Mouse (Mus musculus) olfactory bulb, adult 2 months (tissue): ENCODE results near the gene Cecr2.

Experiments
- CTCF ChIP-seq: fragments of 200-500 bp; IDR thresholded peaks from 2 replicates; pipeline ENCODE4 v1.5.1; 2012; ENCODE audit warnings: low read depth, mild to moderate bottlenecking, low read length, moderate library complexity; ENCODE audit not compliant: insufficient read depth
- POLR2A ChIP-seq: fragments of 200-500 bp; IDR thresholded peaks from 2 replicates; pipeline ENCODE4 v1.6.1; 2012; ENCODE audit warnings: mild to moderate bottlenecking, low read depth, low read length, moderate library complexity; ENCODE audit not compliant: insufficient read depth

- TF ChIP-seq POLR2A (no peak), CTCF (no peak)
These were observed 48.6 kb downstream of the Cecr2 start for GRCm38 (mm10) chr6:120714806-120715205.
